Mouse (Mus musculus): ENCODE results near the gene Extl1.
"Not testable (repeated sequence)": the region's sequence is repeated elsewhere in the genome, so short reads cannot be mapped to it uniquely, and the experiment has no call there.

The Extl1 gene

DNA sequence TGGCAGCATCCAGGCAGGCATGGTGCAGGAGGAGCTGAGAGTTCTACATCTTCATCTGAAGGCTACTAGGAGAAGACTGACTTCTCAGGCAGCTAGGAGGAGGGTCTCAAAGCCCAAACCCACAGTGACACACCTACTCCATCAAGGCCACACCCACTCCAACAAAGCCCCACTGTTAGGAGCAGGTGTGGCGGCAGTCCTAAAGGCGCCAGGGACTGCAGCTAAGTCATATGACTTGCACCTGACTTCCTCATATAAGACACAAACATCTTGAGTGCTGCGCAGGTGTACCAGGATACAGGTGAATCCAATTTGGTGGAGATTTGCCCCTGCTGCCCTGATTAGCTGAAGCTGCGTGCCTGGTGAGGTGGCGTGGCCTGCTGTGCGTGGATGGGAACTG, at the start of gene Extl1:
Extl1 (minus strand) TSS at position 101 of the 400 bp plus-strand sequence.
- in situ Hi-C loops (cut with MboI, MseI), result not testable (repeated sequence)

DNA sequence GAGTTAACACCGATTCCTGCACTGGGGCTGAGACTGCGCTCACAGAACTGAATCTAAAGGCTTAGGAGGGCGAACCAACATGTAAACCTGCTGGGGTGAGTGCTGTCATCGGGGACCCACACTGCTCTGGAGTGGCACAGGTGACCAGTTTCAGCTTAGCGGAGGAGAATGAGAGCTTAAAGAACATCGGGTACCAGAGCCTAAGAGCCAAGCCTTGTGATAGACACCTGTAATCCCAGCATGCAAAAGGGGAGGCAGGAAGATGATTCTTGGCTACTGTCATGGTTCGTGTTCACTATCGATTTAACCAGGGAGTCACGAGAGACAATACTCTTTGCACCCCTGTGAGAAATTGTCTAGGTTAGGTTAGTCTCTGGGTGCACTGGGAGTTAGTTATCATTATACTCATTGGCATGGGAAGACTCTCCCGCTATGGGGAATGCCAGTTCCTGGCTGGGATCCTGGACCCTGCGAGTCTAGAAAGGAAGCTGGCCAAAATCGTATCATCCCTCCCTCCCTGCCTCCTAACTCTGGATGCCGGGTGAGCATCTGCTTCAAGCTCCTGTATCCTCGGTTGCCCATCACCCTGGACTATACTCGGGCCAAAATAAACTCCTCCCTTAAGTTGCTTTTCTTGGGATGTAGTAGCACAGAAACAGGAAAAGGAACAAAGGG, 49.2 kb upstream of the Extl1 start:
- in situ Hi-C loops (cut with MboI, MseI), result no loop called here

DNA sequence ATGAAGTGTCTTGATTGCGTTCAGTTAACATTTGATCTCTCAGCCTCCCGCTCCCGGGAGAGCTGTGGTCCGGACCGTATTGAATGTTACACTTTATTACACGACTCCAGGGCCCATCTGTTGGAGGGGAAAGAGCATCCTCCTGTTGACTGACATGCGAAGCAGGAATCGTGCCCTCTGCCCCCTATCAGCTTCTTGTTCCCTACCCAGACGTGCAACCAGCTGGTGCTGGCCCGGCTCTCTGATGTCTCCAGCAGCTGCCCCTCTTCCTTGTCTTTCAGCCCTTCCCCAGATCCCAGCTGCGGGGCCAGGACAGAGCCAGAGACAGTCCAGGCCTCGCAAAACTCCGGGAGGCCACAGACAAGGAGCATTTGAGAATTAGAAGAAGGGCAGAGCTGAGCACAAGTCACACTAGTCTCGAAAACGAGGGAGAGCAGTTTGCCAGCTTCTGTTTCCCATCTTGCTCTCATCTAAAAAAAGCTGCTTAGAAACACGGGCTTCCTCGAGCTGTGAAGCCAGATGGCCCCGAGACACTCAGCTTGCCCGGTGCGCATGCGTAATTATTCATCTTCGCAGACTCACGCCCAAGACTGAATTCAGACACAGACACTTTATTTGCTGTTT, 46.8 kb upstream of the Extl1 start:
- in situ Hi-C loops (cut with MboI, MseI), result no loop called here

DNA sequence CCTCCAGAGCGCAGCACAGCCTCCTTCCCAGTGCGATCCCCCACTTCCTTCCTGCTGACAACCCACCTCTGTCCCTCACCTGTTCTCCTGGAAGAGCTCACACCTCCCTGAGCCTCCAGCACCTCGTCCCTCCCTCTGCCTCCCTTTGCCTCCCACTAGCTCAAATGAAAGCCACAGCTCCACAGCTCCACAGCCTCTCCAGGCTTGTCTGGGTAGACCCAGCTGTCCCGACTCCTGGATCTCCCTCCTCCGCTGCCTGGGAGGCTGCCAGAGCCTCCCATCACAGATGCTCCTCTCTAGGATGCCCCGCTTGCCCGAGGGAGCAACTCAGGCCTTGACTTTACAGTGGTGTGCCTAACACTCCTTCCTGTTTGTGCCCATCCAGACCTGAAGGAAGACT, 41.4 kb upstream of the Extl1 start:
- in situ Hi-C loops (cut with MboI, MseI), result loop anchor here in 1 of 2 experiments (10.0 kb wide), 1 partner anchor 450 kb away; no protein-coding TSS in a partner anchor

DNA sequence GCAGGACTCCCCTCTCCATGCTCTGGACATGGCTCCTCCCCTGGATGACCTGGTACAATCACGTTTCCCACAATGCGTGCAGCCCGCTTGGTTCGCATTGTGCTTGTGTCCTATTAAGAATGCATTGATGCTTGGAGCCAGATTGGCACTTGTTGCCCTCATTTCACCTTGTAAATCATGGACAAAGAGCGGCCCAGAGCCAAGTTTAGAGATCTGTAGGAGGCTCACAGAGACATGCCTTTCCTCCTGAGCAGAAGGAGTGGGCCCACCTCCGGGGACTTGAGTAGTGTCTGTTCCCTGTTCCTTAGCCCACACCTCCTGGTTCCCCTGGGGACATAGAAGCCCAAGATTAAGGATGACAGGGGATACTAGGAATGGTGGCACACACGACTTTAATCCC, 40.3 kb upstream of the Extl1 start:
- in situ Hi-C loops (cut with MboI, MseI), result loop anchor here in 1 of 2 experiments (10.0 kb wide), 1 partner anchor 451 kb away; no protein-coding TSS in a partner anchor

DNA sequence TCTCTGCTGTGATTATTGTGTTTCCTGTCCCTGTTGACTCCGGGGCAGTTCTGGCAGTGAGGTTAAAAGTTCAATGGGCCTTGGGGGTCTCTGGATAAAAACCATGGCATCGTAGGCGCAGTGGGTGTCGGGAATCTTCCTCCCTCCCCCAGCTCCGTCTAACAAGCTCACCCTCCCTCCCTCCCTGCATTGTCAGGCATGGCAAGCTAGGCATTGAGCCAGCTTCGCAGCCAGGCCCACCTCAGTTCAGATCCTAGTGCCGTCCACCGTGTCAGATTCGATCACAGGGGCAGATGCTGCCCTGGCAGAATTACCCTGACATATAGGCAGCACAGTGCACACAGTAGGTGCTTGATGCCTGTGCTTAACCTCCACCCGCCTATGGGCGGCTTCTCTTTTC, 38.3 kb upstream of the Extl1 start:
- in situ Hi-C loops (cut with MboI, MseI), result loop anchor here in 1 of 2 experiments (10.0 kb wide), 1 partner anchor 453 kb away; no protein-coding TSS in a partner anchor

DNA sequence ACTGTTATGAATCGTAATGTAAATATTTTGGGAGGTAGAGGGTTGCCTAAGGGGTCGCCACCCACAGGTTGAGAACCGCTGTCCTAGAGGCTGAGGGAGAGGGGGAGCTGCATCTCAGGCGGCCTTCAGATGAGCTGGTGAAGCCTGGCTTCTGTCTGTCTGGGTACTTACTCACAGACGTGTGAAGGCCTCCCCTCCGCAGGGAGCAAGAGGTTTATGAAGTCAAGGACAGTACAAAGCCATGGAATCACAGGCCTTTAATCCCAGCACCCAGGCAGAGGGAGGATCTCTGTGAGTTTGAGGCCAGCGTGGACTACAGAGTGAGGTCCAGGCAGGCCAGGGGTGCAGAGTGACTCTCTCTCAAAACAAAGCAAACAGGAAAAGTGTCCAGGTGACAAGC, 33.5 kb upstream of the Extl1 start:
- in situ Hi-C loops (cut with MboI, MseI), result no loop called here

DNA sequence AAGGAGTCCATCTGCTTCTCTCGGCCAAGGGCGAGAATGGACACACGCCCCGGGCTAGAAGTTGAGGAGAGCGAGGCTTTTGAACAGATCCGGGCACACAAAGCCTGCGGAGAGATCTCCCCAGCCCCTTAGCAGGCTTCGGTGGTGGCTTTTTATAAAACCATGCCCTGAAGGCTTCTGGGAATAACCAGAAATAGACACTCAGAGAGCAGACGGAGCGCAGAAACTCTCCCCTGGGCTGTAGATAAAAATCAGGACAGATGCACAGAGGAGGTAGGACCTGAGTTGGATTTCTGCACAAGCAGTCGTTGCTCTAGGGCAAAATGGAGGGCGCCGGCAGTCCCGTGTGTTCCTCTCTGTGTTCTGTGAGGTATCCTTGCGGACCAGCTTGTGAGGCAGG, 33.0 kb upstream of the Extl1 start:
- in situ Hi-C loops (cut with MboI, MseI), result no loop called here

DNA sequence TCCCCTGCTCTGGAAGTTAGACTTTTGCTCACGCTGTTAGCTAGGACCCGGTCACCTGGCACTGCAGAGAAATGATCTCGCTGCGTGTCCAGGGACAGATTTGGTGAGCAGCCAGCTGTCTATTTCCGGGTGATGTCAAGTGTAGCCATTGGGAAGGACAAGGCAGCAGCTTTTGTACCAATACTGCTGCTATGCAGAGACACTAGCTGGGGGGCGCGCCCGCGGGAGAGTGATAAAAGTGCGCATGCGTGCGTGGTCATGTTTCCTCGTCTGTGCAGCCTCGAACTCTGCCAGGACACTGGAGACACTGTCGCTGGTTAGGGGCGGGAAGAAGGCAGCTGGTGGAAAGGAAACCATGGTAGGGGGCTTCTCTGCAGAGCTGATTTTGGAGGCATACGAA, 32.5 kb upstream of the Extl1 start:
- in situ Hi-C loops (cut with MboI, MseI), result no loop called here

DNA sequence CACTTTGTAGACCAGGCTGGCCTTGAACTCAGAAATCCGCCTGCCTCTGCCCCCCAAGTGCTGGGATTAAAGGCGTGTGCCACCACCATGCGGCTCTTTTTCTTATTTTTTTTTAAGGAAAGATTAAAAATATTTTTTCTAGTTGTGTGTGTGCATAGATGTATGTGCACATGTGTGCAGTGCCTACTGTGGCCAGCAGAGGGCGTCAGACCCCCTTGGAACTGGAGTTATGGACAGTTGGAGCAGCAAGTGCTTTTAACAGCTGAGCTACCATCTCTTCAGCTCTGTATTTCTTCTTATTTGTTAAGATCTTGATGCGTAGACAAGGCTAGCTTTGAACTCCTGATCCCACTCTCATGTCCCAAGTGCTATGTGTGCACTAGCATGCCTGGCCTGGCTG, 25.6 kb upstream of the Extl1 start:
- in situ Hi-C loops (cut with MboI, MseI), result loop anchor here in 1 of 2 experiments (5.0 kb wide), 1 partner anchor 58 kb away; the partner anchor contains the start of gene Stmn1

DNA sequence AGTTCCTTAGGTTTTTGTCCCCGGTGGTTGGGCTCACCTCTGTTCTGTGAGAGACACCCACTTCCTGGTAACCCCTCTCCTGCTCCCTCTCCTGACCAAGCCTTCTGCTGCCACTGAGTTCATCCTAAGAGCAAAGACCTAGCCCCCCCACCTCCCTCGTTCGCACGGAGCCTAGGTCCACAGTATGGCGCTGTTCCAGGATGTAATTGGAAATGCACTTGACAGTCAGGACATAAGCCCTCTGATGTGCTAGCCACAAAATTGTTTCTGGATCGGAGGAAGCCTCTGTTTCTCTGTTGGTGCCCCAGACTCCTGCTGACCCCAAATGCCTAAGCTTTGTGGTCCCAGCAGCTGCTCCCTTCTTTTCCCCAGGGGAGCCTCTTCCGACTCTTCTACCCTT, 20.1 kb upstream of the Extl1 start:
- in situ Hi-C loops (cut with MboI, MseI), result no loop called here

DNA sequence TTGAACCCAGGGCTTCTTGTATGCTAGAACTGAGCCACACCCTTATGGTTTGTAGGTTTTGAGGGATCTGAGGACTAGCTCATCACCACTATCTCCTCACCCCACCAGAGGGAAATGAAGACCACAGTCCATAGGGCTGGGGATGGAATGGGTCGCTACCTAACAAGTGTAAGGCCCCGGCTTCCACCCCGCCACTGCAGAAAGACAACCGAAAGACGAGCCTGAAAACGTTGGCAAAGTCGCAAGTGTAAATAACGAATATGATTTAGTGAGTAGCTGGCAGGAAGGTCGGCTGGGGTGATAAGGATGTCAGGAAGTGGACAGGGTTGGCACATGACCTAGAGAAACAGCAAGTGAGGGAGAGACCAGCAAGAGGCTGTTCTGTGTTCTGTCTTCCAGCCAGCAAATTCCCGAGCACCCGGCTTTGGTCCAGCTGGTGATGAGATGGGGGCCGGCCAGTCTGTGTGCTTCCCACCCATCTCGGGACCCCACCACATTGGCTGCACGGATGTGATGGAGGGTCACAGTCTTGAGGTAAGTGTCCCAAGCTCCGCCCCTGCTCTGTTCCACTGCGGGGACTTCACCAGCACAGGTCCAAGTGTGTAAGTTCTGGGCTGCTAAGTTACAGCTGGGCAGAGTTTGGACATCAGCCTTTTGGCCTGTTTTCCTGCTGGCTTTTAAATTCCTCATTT, 19.1 kb upstream of the Extl1 start:
- in situ Hi-C loops (cut with MboI, MseI), result no loop called here

DNA sequence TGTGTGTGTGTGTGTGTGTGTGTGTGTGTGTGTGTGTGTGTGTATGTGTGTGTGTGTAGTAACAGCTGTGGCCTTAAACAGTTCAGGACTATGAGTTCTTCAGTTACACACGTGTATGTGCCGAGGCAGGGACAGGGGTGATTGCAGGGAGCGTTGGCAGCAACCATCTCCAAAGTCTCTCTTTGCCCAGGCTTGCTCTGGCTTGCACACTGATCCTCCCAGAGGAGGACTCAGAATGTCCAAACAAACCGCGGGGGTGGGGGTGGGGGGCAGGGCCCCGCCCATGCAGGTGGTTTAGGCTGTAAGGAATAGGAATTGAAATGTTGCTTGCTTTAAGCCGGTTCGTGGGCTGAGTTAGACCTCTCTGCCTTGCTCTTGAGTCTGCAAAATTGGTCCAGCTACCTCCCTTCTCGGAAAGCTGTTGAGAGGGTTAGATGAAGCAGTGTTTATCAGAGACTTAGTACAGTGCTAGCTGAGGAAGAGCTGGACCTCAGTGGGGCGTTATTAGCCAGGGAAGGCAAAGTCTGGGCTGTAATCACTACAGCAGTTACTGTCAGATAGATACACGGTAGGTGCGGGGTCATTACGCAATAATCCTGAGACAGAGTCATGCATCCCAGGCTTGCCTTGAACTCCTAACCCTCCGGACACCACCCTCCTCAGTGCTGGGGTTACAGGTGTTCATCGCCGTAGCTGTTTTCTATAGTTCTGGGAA, 18.4 kb upstream of the Extl1 start:
- in situ Hi-C loops (cut with MboI, MseI), result no loop called here

DNA sequence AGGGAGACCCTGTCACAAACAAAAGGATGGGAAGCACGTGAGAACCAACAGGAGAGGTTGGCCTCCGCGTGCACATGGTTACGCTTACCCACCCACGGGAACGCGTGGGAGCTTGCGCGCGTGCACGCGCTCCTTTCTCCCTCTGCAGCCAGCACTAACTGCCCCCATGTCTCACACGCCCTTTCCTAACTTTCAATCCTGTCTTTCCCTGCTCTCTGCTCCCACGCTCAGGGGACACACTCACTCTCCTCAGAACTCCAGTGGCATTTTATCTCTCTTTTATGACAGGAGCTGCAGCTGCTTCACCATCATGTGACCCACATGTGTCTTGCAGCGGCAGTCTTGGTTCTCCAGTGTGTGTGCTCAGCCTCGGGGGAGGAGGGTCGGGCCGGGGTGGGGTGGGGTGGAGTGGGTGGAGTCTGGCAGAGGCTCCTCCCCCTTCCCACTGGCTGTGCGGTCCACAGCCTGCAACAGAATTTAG, 17.6 kb upstream of the Extl1 start:
- in situ Hi-C loops (cut with MboI, MseI), result no loop called here

DNA sequence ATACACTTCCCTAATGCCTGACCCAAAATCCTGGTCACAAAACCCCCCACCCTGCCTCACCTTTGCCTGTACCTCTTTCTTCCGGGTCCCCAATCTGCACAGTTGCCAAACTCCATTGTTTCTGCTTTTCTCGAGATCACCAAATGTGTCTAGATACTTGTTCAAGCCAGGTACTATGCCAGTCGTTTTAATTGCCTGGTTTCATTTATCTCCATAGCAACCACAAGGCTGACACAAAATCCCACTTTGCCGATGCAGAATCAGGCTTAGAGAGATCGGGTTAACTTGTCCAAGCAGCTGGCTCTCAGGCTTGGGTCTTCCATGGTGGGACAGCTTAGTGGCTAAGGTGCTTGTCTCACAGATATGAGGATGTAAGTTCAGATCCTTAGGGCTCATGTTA, 16.6 kb upstream of the Extl1 start:
- in situ Hi-C loops (cut with MboI, MseI), result no loop called here

DNA sequence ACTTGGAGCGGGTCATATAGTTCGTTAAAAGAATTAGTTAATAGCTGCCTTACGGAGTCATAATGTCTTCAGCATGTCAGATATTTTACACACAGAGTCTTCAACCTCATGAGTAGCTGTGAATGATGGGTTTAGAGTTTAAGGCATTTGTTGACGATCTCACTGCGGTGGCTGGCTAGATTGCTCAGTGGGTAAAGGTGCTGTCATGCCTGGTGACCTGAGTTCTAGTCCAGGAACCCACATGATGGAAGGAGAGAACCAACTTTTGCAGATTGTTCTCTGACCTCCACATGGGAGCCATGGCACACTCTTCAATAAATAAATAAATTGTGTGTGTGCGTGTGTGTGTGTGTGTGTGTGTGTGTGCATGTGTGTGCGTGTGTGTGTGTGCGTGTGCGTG, 14.1 kb upstream of the Extl1 start:
- in situ Hi-C loops (cut with MboI, MseI), result loop anchor here in 1 of 2 experiments (5.0 kb wide), 1 partner anchor 80 kb away; no protein-coding TSS in a partner anchor

DNA sequence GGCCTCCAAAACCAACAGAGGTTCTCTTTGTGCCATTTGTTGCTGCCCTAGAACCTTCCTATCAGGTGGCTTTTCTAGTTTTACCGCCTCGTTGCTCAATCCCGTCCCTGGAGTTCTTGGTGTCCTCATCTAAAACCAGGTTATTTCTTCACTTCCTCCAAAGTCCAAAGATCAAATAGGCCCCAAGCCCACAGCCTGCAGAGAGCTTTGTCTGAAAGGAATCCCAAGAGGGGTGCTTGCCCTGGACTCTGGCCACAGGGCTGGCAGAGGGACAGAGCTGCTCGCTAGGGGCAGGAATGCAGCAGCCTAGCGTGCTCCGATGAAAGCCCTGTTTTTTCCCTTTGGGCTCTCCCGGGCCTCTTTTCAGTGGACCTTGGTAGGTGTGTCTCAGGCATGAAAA, 13.5 kb upstream of the Extl1 start:
- in situ Hi-C loops (cut with MboI, MseI), result loop anchor here in 1 of 2 experiments (5.0 kb wide), 1 partner anchor 80 kb away; no protein-coding TSS in a partner anchor

DNA sequence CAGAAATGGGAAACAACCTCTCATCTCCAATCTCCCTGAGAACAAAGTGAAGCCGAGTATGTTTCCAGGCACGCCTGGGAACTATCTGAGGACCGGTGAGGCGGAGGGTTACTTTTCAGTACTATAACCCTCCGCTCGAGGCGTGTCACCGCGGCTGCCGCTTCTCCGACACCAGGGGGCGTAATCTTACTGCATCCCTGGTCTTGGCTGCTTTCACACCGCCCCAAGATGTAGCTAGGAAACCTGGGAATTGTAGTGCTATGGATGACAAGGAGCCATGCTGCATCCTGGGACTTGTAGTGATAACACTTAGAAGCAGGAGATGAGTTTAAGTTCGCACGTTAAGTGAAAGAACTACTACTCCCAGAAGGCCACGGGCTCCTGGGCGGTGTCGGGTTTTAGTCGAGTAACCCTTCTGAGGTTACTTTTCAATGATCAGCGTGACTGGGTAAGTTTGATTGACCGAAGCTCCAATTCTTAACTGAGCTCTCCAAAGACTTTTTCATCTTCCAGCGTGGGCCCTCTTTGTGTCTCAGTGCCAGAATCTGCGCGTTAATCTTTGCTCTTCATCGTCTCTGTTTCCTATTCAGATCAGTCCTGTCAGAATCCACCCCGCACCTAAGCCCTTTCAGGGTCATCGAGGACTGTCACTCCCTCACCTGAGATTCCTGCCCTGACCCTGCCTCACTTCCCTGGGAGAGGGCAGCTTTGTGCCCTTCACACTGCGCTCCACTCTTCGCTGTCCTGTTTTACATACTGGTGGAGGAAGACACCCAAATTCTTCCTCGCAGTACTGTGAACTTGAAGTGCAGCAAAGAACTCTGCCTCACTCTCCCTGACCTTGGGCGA, 12.6 kb upstream of the Extl1 start, which contains the start of gene Pafah2:
Pafah2 (plus strand) TSS at position 344 of the 849 bp plus-strand sequence.
- in situ Hi-C loops (cut with MboI, MseI), result loop anchor here in 1 of 2 experiments (5.0 kb wide), 1 partner anchor 81 kb away; no protein-coding TSS in a partner anchor

DNA sequence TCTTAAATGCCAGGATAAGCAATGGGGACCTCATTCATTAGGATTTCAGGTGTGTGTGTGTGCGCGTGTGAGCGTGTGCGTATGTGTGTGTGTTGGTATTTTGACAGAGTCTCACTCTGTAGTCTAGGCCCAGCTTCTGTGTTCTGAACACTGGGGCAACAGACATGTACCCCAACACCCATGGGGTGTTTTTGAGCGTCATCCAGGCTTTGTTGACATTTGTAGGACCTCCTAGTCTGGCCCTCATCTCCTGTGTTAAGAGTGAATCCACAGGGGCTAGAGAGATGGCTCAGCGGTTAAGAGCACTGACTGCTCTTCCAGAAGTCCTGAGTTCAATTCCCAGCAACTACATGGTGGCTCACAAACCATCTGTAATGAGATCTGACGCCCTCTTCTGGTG, 11.5 kb upstream of the Extl1 start:
- in situ Hi-C loops (cut with MboI, MseI), result loop anchor here in 1 of 2 experiments (5.0 kb wide), 1 partner anchor 82 kb away; no protein-coding TSS in a partner anchor

DNA sequence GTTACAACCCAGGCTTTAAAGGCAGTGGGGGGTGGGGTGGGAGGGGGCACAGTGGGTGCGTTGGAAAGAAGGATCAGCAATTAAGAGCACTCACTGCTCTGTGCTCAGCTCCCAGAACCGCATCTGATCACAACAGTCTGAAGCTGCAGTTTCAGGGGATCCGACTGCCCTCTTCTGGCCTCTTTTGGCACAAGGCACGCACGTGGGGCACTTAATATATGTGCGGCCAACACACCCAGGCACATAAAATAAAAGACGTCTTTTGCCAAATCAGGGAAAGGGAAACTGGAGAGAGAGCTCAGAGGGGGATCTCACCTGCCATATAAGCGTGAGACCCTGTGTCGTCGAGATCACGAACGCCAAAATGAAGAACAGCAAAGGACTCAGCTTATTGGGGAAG, 9.4 kb upstream of the Extl1 start:
- in situ Hi-C loops (cut with MboI, MseI), result loop anchor here in 1 of 2 experiments (5.0 kb wide), 1 partner anchor 96 kb away; no protein-coding TSS in a partner anchor

Data from T-helper 17 cell (primary cell).